Mouse (Mus musculus) megakaryocyte, embryonic 14.5 days (primary cell): ENCODE measurements at regions not wholly inside any gene's neighbourhood (a gene's known extent, or its start where the extent isn't known, plus 50 kb on each side); places are given as distances from the start of the nearest gene placed in this dataset.

Source experiments
- FLI1 ChIP-seq: IDR thresholded peaks from 2 replicates; pipeline ENCODE4 v1.6.1; 2012; ENCODE audit warnings: low read length, inconsistent platforms, mixed read lengths
- GATA1 ChIP-seq: IDR thresholded peaks from 3 replicates; pipeline ENCODE4 v1.6.1; 2012; ENCODE audit warnings: mixed read lengths, low read length, inconsistent platforms, borderline replicate concordance

DNA sequence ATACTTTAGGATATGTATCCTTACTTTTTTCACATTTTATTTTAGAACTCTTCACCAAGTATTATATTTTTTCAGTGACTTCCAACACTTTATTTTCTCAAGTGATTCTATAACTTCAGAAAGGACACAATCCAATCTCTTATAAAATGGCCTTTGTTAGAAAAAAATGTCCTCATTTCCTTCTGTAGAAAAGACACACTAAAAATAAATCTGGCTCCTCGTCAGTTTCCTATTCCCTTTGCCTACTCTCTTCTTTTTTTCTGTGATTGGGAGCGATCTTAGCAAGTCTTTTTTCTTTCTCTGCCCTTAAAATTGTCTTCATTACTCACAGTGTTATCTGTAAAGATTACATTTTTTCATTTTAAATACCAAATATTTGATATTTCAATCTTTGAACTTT is 824.5 kb downstream of the Car8 start:
- TF ChIP-seq FLI1: no peak
- no peak for TF ChIP-seq GATA1
